Mouse (Mus musculus) erythroid progenitor cell, adult 5-6 weeks (primary cell): ENCODE data around the gene Tfcp2l1. TPM values are rescaled to one million over a fixed set of nuclear protein-coding genes. Genes with fewer than 3 reads are reported as not detected.
A peak's percentile ranks its signal among the peaks of the same experiment; 100 is the strongest.
"Not testable (repeated sequence)": the region's sequence is repeated elsewhere in the genome, so short reads cannot be mapped to it uniquely, and the experiment has no call there.

ENCODE experiments used
- ATAC-seq: replicated peaks from 2 replicates; pipeline ENCODE4 v1.8.0; 2016; ENCODE audit warnings: moderate number of reproducible peaks, mild to moderate bottlenecking, moderate TSS enrichment, inconsistent platforms; ENCODE audit not compliant: poor library complexity, low FRiP score, severe bottlenecking
- total RNA-seq, 2 experiments: library from RNA; stranded (forward) in 1 of 2; stranded (reverse) in 1 of 2; fragments of 150-400 nt in 1 of 2; fragments of 186-747, 209-891 nt in 1 of 2; gene quantifications; 2 replicates each; pipeline versions ENCODE4 v1.2.3 to v1.2.4; 2015 to 2017; ENCODE audit warnings: low replicate concordance in 2 of 2

Gene Tfcp2l1
- total RNA-seq (2015; ENCODE audit: low replicate concordance) (not detected in 2 replicates), total RNA-seq (2017; ENCODE audit: low replicate concordance) (not detected in 2 replicates)

GRCm38 (mm10) chr1:118627781-118628464 is at the start of gene Tfcp2l1:
TSS of gene Tfcp2l1 (plus strand) at chr1:118627945.
- ATAC-seq, result peak; percentile 73

GRCm38 (mm10) chr1:118580174-118580702 is 47.5 kb upstream of the Tfcp2l1 start:
- ATAC-seq, result no peak

GRCm38 (mm10) chr1:118581179-118581578 is 46.6 kb upstream of the Tfcp2l1 start:
- no peak for ATAC-seq

- ATAC-seq, result no peak
Observed at GRCm38 (mm10) chr1:118589721-118590120, 38.0 kb upstream of the Tfcp2l1 start.

GRCm38 (mm10) chr1:118592933-118593332 is 34.8 kb upstream of the Tfcp2l1 start:
- no peak for ATAC-seq

GRCm38 (mm10) chr1:118595395-118595794 is 32.4 kb upstream of the Tfcp2l1 start:
- no peak for ATAC-seq

GRCm38 (mm10) chr1:118597475-118598213 is 30.1 kb upstream of the Tfcp2l1 start:
- no peak for ATAC-seq

- ATAC-seq, result no peak
Observed at GRCm38 (mm10) chr1:118598339-118598738, 29.4 kb upstream of the Tfcp2l1 start.

GRCm38 (mm10) chr1:118613631-118614183 is 14.0 kb upstream of the Tfcp2l1 start:
- no peak for ATAC-seq

GRCm38 (mm10) chr1:118621055-118621454 is 6.7 kb upstream of the Tfcp2l1 start:
- ATAC-seq, result not testable (repeated sequence)

- no peak for ATAC-seq
Observed at GRCm38 (mm10) chr1:118622857-118623256, 4.9 kb upstream of the Tfcp2l1 start.

- no peak for ATAC-seq
Observed at GRCm38 (mm10) chr1:118625461-118625860, 2.3 kb upstream of the Tfcp2l1 start.

- no peak for ATAC-seq
Observed at GRCm38 (mm10) chr1:118625921-118626320, 1.8 kb upstream of the Tfcp2l1 start.

GRCm38 (mm10) chr1:118626452-118626851 is 1.3 kb upstream of the Tfcp2l1 start:
- ATAC-seq, result no peak

GRCm38 (mm10) chr1:118633415-118633980 is 5.8 kb downstream of the Tfcp2l1 start:
- ATAC-seq, result no peak

- ATAC-seq, result no peak
Observed at GRCm38 (mm10) chr1:118642296-118642999, 14.7 kb downstream of the Tfcp2l1 start.

- ATAC-seq, result no peak
Observed at GRCm38 (mm10) chr1:118643138-118643979, 15.6 kb downstream of the Tfcp2l1 start.

GRCm38 (mm10) chr1:118645701-118646100 is 18.0 kb downstream of the Tfcp2l1 start:
- ATAC-seq, result no peak

GRCm38 (mm10) chr1:118648015-118648414 is 20.3 kb downstream of the Tfcp2l1 start:
- ATAC-seq, result no peak
